Mouse (Mus musculus): Measurements from ENCODE around the gene Dhrs13. TPM values are rescaled to one million over a fixed set of nuclear protein-coding genes. Genes with fewer than 3 reads are reported as not detected.

Dhrs13 gene
- total RNA-seq, 2 experiments from 2014 or later = 3.5 to 4.8 TPM

DNA sequence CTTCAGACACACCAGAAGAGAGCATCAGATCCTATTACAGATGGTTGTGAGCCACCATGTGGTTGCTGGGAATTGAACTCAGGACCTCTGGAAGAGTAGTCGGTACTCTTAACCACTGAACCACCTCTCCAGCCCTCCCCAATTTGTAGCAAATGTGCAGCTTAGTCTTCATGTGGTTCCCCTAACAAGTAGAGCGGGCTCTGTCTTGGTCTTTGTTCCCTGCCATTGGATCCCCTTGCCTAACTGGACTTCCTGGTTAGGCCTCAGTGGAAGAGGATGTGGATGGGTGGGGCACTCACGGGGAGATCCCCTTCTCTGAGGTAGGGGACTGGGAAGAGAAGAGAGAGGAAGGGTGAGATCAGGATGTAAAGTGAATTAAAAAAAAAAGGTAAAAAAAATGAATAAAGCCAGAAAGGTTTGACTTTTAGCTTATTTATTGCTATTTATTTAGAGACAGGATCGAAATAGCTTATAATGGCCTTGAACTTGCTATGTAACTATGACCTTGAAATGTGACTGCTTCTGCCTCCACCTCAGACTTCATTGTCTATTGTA lies 54.9 kb downstream of the Dhrs13 start:
- ATAC-seq (ENCODE audit: poor library complexity, severe bottlenecking) = peak; percentile 51; the same call in 1 of the 2 replicates

Other genes with a start within 250 kb of the Dhrs13 start
- gene Gm10277, start 244.5 kb upstream of the Dhrs13 start, total RNA-seq (2015) = not detected in 2 replicates
- gene Gm10277, start 244.5 kb upstream of the Dhrs13 start, total RNA-seq (2017) = 0.40 TPM in 1 of 2 replicates, not detected in the other
- gene Pipox, start 138.2 kb upstream of the Dhrs13 start, total RNA-seq (2015) = not detected in 2 replicates
- gene Pipox, start 138.2 kb upstream of the Dhrs13 start, total RNA-seq (2017) = not detected in 2 replicates
- not detected in 2 replicates for gene Sez6, start 101.5 kb upstream of the Dhrs13 start, total RNA-seq (2015)
- not detected in 2 replicates for gene Sez6, start 101.5 kb upstream of the Dhrs13 start, total RNA-seq (2017)
- 51.2 and 64.5 TPM in 2 replicates for gene Phf12, start 49.5 kb upstream of the Dhrs13 start, total RNA-seq (2015)
- 21.0 and 26.3 TPM in 2 replicates for gene Phf12, start 49.5 kb upstream of the Dhrs13 start, total RNA-seq (2017)
- gene Flot2, start 5.7 kb downstream of the Dhrs13 start, total RNA-seq (2015) = 82.9 and 91.4 TPM in 2 replicates
- gene Flot2, start 5.7 kb downstream of the Dhrs13 start, total RNA-seq (2017) = 140 and 141 TPM in 2 replicates
- 14.1 and 19.2 TPM in 2 replicates for gene Eral1, start 48.1 kb downstream of the Dhrs13 start, total RNA-seq (2015)
- 20.9 and 22.1 TPM in 2 replicates for gene Eral1, start 48.1 kb downstream of the Dhrs13 start, total RNA-seq (2017)
- gene Fam222b, start 62.4 kb downstream of the Dhrs13 start, total RNA-seq (2015) = 24.0 and 28.2 TPM in 2 replicates
- 8.5 and 9.1 TPM in 2 replicates for gene Fam222b, start 62.4 kb downstream of the Dhrs13 start, total RNA-seq (2017)
- 1.3 TPM in 2 replicates for gene Traf4, start 133.3 kb downstream of the Dhrs13 start, total RNA-seq (2015)
- 0.51 and 2.2 TPM in 2 replicates for gene Traf4, start 133.3 kb downstream of the Dhrs13 start, total RNA-seq (2017)
- 2.4 and 8.6 TPM in 2 replicates for gene Nek8, start 144.4 kb downstream of the Dhrs13 start, total RNA-seq (2015)
- 2.1 and 6.9 TPM in 2 replicates for gene Nek8, start 144.4 kb downstream of the Dhrs13 start, total RNA-seq (2017)
- 0.76 and 2.8 TPM in 2 replicates for gene Tlcd1, start 144.4 kb downstream of the Dhrs13 start, total RNA-seq (2015)
- gene Tlcd1, start 144.4 kb downstream of the Dhrs13 start, total RNA-seq (2017) = 1.0 and 1.3 TPM in 2 replicates
- gene Rpl23a, start 151.3 kb downstream of the Dhrs13 start, total RNA-seq (2015) = 2,467 and 2,664 TPM in 2 replicates
- 2,641 and 2,675 TPM in 2 replicates for gene Rpl23a, start 151.3 kb downstream of the Dhrs13 start, total RNA-seq (2017)
- not detected in 2 replicates for gene Rab34, start 156.2 kb downstream of the Dhrs13 start, total RNA-seq (2015)
- 1.3 TPM in 1 of 2 replicates, not detected in the other for gene Rab34, start 156.2 kb downstream of the Dhrs13 start, total RNA-seq (2017)
- 0.62 and 1.6 TPM in 2 replicates for gene Proca1, start 161.1 kb downstream of the Dhrs13 start, total RNA-seq (2015)
- 1.1 and 1.3 TPM in 2 replicates for gene Proca1, start 161.1 kb downstream of the Dhrs13 start, total RNA-seq (2017)
- 64.3 and 75.1 TPM in 2 replicates for gene Sdf2, start 213.5 kb downstream of the Dhrs13 start, total RNA-seq (2015)
- gene Sdf2, start 213.5 kb downstream of the Dhrs13 start, total RNA-seq (2017) = 44.1 and 50.1 TPM in 2 replicates
- gene Supt6, start 213.7 kb downstream of the Dhrs13 start, total RNA-seq (2015) = 28.3 and 28.7 TPM in 2 replicates
- 27.2 and 36.4 TPM in 2 replicates for gene Supt6, start 213.7 kb downstream of the Dhrs13 start, total RNA-seq (2017)
- gene 2610507B11Rik, start 229.5 kb downstream of the Dhrs13 start, total RNA-seq (2015) = 33.7 and 43.5 TPM in 2 replicates
- gene 2610507B11Rik, start 229.5 kb downstream of the Dhrs13 start, total RNA-seq (2017) = 54.6 and 57.2 TPM in 2 replicates